Mouse (Mus musculus) left cerebral cortex, postnatal 36 days (tissue): ENCODE results near the gene Zfp574. TPM values are rescaled to one million over a fixed set of nuclear protein-coding genes. Genes with fewer than 3 reads are reported as not detected.

Experiments used
- microRNA-seq: library from miRNA; unstranded; fragments of <30 nt; microRNA quantifications from one replicate; pipeline ENCODE4 v1.2.0, GENCODE M21; 2022
- total RNA-seq, 2 experiments: library from RNA; stranded (reverse); gene quantifications; 2 replicates each; pipeline ENCODE4 v1.2.3; 2021

Gene Zfp574
- total RNA-seq, 2 experiments from 2014 or later, result 34.9 to 40.4 TPM

Small RNAs within 50 kb of the gene (microRNA-seq; reads per million reads assigned to microRNA genes)
- gene Mir6537, result not detected

Other genes with a start within 250 kb of the Zfp574 start
- 1 to 10 TPM in 1 of 2 experiments, not detected in 1; 1.9 TPM for gene Gm9844, start 210.4 kb upstream of the Zfp574 start, total RNA-seq
- not detected for gene Lypd4, start 202.6 kb upstream of the Zfp574 start, total RNA-seq
- not detected for gene Dmrtc2, start 202.5 kb upstream of the Zfp574 start, total RNA-seq
- 100 to 1,000 TPM; 456 to 499 TPM for gene Rps19, start 188.2 kb upstream of the Zfp574 start, total RNA-seq
- under 1 TPM; 0.49 to 0.54 TPM for gene Cd79a, start 175.2 kb upstream of the Zfp574 start, total RNA-seq
- gene Arhgef1, start 169.7 kb upstream of the Zfp574 start, total RNA-seq, result 10 to 100 TPM; 58.2 to 98.5 TPM
- not detected for gene Gm4881, start 128.1 kb upstream of the Zfp574 start, total RNA-seq
- gene Rabac1, start 99.8 kb upstream of the Zfp574 start, total RNA-seq, result 100 to 1,000 TPM; 276 to 329 TPM
- gene Atp1a3, start 66.6 kb upstream of the Zfp574 start, total RNA-seq, result 1,000 to 10,000 TPM; 2,106 to 2,179 TPM
- gene Grik5, start 221 bp upstream of the Zfp574 start, total RNA-seq, result 100 to 1,000 TPM; 225 to 248 TPM
- gene Pou2f2, start 107.2 kb downstream of the Zfp574 start, total RNA-seq, result 10 to 100 TPM in 1 of 2 experiments, 1 to 10 TPM in 1; 8.4 to 15.4 TPM
- 10 to 100 TPM; 25.4 to 28.4 TPM for gene Dedd2, start 148.0 kb downstream of the Zfp574 start, total RNA-seq
- 10 to 100 TPM; 11.3 to 11.5 TPM for gene Zfp526, start 148.9 kb downstream of the Zfp574 start, total RNA-seq
- gene Gsk3a, start 165.3 kb downstream of the Zfp574 start, total RNA-seq, result 100 to 1,000 TPM; 206 to 237 TPM
- 10 to 100 TPM; 55.8 to 76.2 TPM for gene Erf, start 178.2 kb downstream of the Zfp574 start, total RNA-seq
- gene Cic, start 195.1 kb downstream of the Zfp574 start, total RNA-seq, result 100 to 1,000 TPM; 206 to 234 TPM
- gene Pafah1b3, start 225.4 kb downstream of the Zfp574 start, total RNA-seq, result 10 to 100 TPM; 24.0 to 25.5 TPM
- gene Prr19, start 228.8 kb downstream of the Zfp574 start, total RNA-seq, result not detected
- 10 to 100 TPM; 44.4 to 57.4 TPM for gene Tmem145, start 233.5 kb downstream of the Zfp574 start, total RNA-seq
- 100 to 1,000 TPM; 108 to 110 TPM for gene Megf8, start 244.6 kb downstream of the Zfp574 start, total RNA-seq